Mouse (Mus musculus) neural tube, embryonic 12.5 days (tissue): ENCODE results near the gene Tmem167. TPM values are rescaled to one million over a fixed set of nuclear protein-coding genes. Genes with fewer than 3 reads are reported as not detected.

Experiments used
- ATAC-seq: fragments of 200-750 bp; cut with Nextera tagmentation; 2 replicates; pipeline ENCODE4 v1.8.0; 2017; ENCODE audit warnings: low read depth, mild to moderate bottlenecking, moderate TSS enrichment, moderate library complexity; ENCODE audit not compliant: low FRiP score
- H3K27ac ChIP-seq: fragments of 300-500 bp; sonication (generic); 2 replicates; pipeline ENCODE4 v1.5.1; 2016
- H3K27me3 ChIP-seq: fragments of 300-500 bp; sonication (generic); replicated peaks from 2 replicates; pipeline ENCODE4 v1.6.1; 2016; ENCODE audit warnings: mild to moderate bottlenecking
- H3K36me3 ChIP-seq: fragments of 300-500 bp; sonication (generic); 2 replicates; pipeline ENCODE4 v1.6.1; 2016; ENCODE audit warnings: mild to moderate bottlenecking
- H3K4me1 ChIP-seq: fragments of 300-500 bp; sonication (generic); 2 replicates; pipeline ENCODE4 v1.6.1; 2016
- H3K4me2 ChIP-seq: fragments of 300-500 bp; sonication (generic); replicated peaks from 2 replicates; pipeline ENCODE4 v1.6.1; 2016; ENCODE audit warnings: mild to moderate bottlenecking
- H3K4me3 ChIP-seq: fragments of 300-500 bp; sonication (generic); 2 replicates; pipeline ENCODE4 v1.5.1; 2016
- H3K9ac ChIP-seq: fragments of 300-500 bp; sonication (generic); 2 replicates; pipeline ENCODE4 v1.6.1; 2016; ENCODE audit warnings: mild to moderate bottlenecking
- H3K9me3 ChIP-seq: fragments of 300-500 bp; sonication (generic); 2 replicates; pipeline ENCODE4 v1.6.1; 2016; ENCODE audit warnings: mild to moderate bottlenecking
- WGBS: fragments of 180-500 bp; shearing (Covaris S2); methylation state at CpG from one replicate; pipeline ENCODE4 v1.1.7; 2016; 5-methylcytosine and 5-hydroxymethylcytosine counted together
- polyA plus RNA-seq: library from polyadenylated mRNA; unstranded; fragments of >200 nt; fragmentation: Nextera tagmentation; extraction: Ambion mirVana; gene quantifications from 2 replicates; pipeline ENCODE4 v1.2.1, GENCODE M21; 2016

Tmem167 gene
- polyA plus RNA-seq, 1 experiment from 2014 or later: 52.3 TPM

- H3K9me3 ChIP-seq: no peaks in the 10 kb centered on the region
- H3K4me2 ChIP-seq: no peak overlapping the region
- H3K27ac ChIP-seq: no peak overlapping the region
- H3K36me3 ChIP-seq: no peaks in the 10 kb centered on the region
- no peak overlapping the region for H3K4me3 ChIP-seq
- ATAC-seq: peak; percentile 61; the same call in 1 of the 2 replicates
- no peak overlapping the region for H3K9ac ChIP-seq
- 7% methylated on average over 4 of the region's 4 CpGs for WGBS
- H3K27me3 ChIP-seq: no peaks in the 10 kb centered on the region
- H3K4me1 ChIP-seq: no peaks in the 10 kb centered on the region
These were observed 54.3 kb downstream of the Tmem167 start for GRCm38 (mm10) chr13:90143245-90143644.

DNA sequence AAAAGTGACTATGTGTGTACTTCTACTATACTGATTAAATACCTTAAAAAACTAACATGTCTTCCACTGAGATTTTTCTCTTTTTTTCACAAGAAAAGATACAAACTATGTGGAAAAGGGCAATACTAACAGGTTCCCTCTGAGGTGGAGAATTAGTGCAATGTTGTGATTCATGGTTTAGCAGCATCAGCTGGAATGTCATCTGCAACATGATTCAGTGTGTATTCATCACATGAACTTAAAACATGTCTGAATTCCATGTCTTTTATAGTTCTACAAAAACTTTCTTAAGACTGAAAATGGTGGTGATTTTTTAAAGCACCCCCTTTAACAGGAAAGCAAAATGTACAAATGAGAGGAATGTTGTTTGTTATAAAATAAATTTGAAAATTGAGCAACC is 63.0 kb downstream of the Tmem167 start:
- Histone ChIP-seq H3K4me3 (no peak overlapping the region), H3K4me2 (no peak overlapping the region), H3K4me1 (no peaks in the 10 kb centered on the region), H3K27ac (no peak overlapping the region), H3K9ac (no peak overlapping the region), H3K36me3 (no peaks in the 10 kb centered on the region), H3K9me3 (no peaks in the 10 kb centered on the region), H3K27me3 (no peaks in the 10 kb centered on the region)
- ATAC-seq: no peak

DNA sequence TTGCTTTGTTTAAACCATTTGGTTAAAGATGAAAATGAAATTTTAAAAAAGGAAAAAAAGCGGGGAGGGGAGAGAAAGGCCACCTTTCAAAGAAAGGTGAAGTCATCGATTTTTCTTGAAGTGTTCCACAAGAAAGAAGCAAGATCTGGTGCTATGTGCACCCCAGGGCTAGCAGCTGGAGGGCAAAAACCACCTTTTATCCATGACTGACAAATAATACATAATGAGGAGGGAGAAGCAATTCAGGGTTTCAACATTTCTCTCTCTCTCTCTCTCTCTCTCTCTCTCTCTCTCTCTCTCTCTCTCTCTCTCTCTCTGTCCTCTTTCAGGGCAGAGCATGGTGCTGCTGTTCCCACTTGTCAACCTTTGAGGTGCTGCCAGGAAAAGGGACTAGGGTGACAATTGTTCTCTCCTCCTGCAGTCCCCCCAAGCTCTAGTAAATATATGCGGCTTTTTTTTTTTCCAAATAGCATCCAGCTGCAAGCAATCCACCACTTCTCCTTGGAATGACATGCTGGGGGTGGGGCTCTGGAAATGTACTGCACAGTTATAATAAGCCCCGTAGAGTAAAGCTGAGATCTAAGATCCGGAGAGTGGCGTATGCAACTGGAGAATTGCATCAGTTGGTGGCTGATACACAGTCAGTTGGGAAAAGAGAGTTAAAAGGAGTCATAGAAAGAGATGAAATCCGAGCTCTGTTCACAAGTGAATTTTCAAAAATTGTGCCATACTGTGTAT is 63.8 kb downstream of the Tmem167 start:
- no peak overlapping the region for H3K4me2 ChIP-seq
- no peak overlapping the region for H3K27ac ChIP-seq
- H3K9ac ChIP-seq: no peak overlapping the region
- H3K4me1 ChIP-seq: no peaks in the 10 kb centered on the region
- H3K27me3 ChIP-seq: no peaks in the 10 kb centered on the region
- H3K4me3 ChIP-seq: no peak overlapping the region
- WGBS: 53% methylated on average over 7 of the region's 7 CpGs
- H3K9me3 ChIP-seq: no peaks in the 10 kb centered on the region
- no peaks in the 10 kb centered on the region for H3K36me3 ChIP-seq
- ATAC-seq: no peak

GRCm38 (mm10) chr13:90164147-90164546 is 75.2 kb downstream of the Tmem167 start:
- WGBS: 83% methylated on average over 2 of the region's 2 CpGs
- H3K4me2 ChIP-seq: no peak overlapping the region
- no peak for ATAC-seq
- no peaks in the 10 kb centered on the region for H3K4me1 ChIP-seq
- H3K27ac ChIP-seq: no peak overlapping the region
- no peak overlapping the region for H3K9ac ChIP-seq
- no peak overlapping the region for H3K4me3 ChIP-seq
- H3K9me3 ChIP-seq: no peaks in the 10 kb centered on the region
- H3K36me3 ChIP-seq: no peaks in the 10 kb centered on the region
- no peaks in the 10 kb centered on the region for H3K27me3 ChIP-seq

GRCm38 (mm10) chr13:90167044-90167443 is 78.1 kb downstream of the Tmem167 start:
- Histone ChIP-seq H3K4me3 (no peak overlapping the region), H3K36me3 (no peaks in the 10 kb centered on the region), H3K9me3 (no peaks in the 10 kb centered on the region), H3K27me3 (no peaks in the 10 kb centered on the region), H3K27ac (no peak overlapping the region), H3K4me2 (no peak overlapping the region), H3K9ac (no peak overlapping the region), H3K4me1 (no peaks in the 10 kb centered on the region)
- ATAC-seq: no peak
- 56% methylated on average over 3 of the region's 3 CpGs for WGBS

- H3K27ac ChIP-seq: no peak overlapping the region
- H3K9me3 ChIP-seq: no peaks in the 10 kb centered on the region
- H3K9ac ChIP-seq: no peak overlapping the region
- H3K4me1 ChIP-seq: no peaks in the 10 kb centered on the region
- H3K36me3 ChIP-seq: no peaks in the 10 kb centered on the region
- H3K27me3 ChIP-seq: no peaks in the 10 kb centered on the region
- ATAC-seq: no peak
- no peak overlapping the region for H3K4me2 ChIP-seq
- 45% methylated on average over 4 of the region's 4 CpGs for WGBS
- H3K4me3 ChIP-seq: no peak overlapping the region
These were observed 81.3 kb downstream of the Tmem167 start for GRCm38 (mm10) chr13:90170100-90170781.

GRCm38 (mm10) chr13:90170782-90171179 is 81.9 kb downstream of the Tmem167 start:
- Histone ChIP-seq H3K4me2 (no peak overlapping the region), H3K9ac (no peak overlapping the region), H3K36me3 (no peaks in the 10 kb centered on the region), H3K4me3 (no peak overlapping the region), H3K27me3 (no peaks in the 10 kb centered on the region), H3K4me1 (no peaks in the 10 kb centered on the region), H3K9me3 (no peaks in the 10 kb centered on the region), H3K27ac (no peak overlapping the region)
- no peak for ATAC-seq
- 20% methylated on average over 2 of the region's 2 CpGs for WGBS

DNA sequence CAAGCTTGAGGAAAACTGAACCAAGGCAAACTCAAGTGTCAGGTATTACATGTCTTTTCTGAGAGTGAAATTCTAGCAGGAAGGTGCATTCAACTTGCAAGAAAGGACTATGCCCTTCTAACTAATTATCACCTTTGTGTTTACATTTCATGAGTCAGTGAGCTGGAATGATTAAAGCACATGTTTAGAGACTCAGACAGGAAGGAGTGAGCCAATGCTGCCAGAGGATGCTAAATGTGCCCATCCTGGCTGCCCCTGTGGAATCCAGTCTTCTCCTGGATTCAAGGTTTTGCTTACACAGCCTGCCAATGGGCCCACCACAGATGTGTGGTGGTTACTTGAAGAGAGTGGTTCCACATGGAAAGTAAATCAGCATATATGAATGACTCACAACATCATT is 82.5 kb downstream of the Tmem167 start:
- no peaks in the 10 kb centered on the region for H3K36me3 ChIP-seq
- ATAC-seq: no peak

DNA sequence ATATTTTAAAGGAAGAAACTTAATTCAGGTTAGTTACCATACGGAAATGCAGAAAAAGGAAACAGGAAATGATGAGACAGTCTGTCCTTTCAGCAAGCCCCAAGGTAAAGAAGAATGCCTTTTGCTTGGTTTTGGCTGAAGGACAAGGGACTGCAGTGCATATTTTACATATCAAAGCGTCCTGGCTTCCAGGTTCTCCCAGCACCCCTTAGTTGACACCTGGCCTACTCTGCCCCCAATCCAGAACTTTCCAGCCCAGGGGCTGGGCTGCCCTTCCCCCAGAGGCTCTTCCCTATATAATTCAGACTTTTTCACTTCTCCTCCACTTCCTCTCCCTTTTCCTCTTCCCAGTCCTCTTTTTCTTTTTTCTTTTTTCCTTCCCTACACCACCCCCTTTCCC is 86.7 kb downstream of the Tmem167 start:
- Histone ChIP-seq H3K36me3 (no peaks in the 10 kb centered on the region), H3K9ac (no peak overlapping the region), H3K4me2 (no peak overlapping the region), H3K27ac (no peak overlapping the region), H3K4me3 (no peak overlapping the region), H3K9me3 (no peaks in the 10 kb centered on the region), H3K4me1 (no peaks in the 10 kb centered on the region), H3K27me3 (no peaks in the 10 kb centered on the region)
- WGBS: 68% methylated on average over 2 of the region's 2 CpGs
- no peak for ATAC-seq

More for the DNA sequence above, 82.5 kb downstream of the Tmem167 start:
- no peaks in the 10 kb centered on the region for H3K27me3 ChIP-seq
- H3K4me3 ChIP-seq: no peak overlapping the region
- H3K9ac ChIP-seq: no peak overlapping the region
- H3K4me1 ChIP-seq: no peaks in the 10 kb centered on the region
- H3K4me2 ChIP-seq: no peak overlapping the region
- no peaks in the 10 kb centered on the region for H3K9me3 ChIP-seq
- H3K27ac ChIP-seq: no peak overlapping the region

DNA sequence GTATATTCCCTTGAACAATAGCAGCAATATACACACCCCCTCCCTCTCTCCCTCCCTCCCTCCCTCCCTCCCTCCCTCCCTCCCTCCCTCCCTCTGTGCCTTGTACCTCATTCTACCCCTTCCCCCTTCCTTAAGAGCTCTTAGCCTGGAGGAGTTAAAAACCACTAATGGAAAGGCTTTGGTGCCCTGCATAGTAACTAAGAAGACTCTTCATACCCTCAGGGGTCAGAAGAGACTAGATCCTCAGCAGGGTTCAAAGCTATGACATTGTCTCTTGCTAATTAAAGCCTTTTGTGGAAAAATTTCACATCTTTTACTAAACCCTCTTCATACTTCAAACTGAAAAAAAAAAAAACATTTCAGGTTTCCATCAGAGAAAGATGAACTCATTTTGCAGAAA is 93.3 kb downstream of the Tmem167 start:
- Histone ChIP-seq H3K4me2 (no peak overlapping the region), H3K4me1 (no peaks in the 10 kb centered on the region), H3K27ac (no peak overlapping the region), H3K36me3 (no peaks in the 10 kb centered on the region), H3K9me3 (no peaks in the 10 kb centered on the region), H3K9ac (no peak overlapping the region), H3K27me3 (no peaks in the 10 kb centered on the region), H3K4me3 (no peak overlapping the region)
- ATAC-seq: no peak

DNA sequence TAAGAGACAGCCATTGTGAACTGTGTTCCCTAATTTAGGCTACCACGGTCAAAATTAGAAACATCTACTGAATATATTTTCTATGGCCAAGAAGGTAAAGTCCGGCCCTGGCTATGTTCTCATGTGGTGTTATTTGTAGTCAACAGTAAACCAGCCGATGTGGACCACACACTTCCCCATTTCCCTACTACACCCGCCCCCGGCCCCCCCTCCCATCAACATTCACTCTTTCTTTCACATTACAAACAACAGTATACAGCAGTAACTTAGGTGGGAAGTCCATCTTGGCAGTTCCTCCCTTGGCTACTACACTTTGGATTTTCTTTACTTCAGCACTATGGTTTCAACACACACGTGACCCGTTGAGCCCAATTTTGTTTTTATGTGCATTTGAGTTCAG is 94.6 kb downstream of the Tmem167 start:
- Histone ChIP-seq H3K4me1 (no peaks in the 10 kb centered on the region; the same call in 1 of the 2 replicates), H3K27me3 (no peaks in the 10 kb centered on the region), H3K4me3 (no peak overlapping the region), H3K9me3 (no peaks in the 10 kb centered on the region), H3K27ac (no peak overlapping the region), H3K36me3 (no peaks in the 10 kb centered on the region), H3K4me2 (no peak overlapping the region), H3K9ac (no peak overlapping the region)
- ATAC-seq: no peak
- WGBS: 87% methylated on average over 7 of the region's 7 CpGs

DNA sequence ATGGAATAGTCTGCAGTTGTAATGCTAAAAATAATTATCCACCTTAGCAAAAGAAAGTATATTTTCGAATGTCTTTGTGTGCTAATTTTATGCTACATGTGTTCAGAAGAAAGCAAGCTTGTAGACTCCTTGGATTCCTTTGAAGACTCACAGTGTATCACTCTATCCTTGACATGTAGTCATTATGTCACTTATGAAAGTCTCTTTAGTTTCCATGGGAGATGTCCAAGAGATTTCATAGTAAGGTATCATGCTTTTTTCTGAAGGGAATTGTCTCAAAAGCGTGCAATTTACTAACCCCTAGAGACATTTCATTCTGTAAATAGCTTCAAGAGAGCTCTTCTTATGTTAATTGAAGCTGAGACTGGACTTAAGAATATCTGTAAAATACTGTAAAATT is 97.8 kb downstream of the Tmem167 start:
- Histone ChIP-seq H3K9me3 (no peaks in the 10 kb centered on the region), H3K4me2 (no peak overlapping the region), H3K4me3 (no peak overlapping the region), H3K36me3 (no peaks in the 10 kb centered on the region), H3K27me3 (no peaks in the 10 kb centered on the region), H3K9ac (no peak overlapping the region), H3K27ac (no peak overlapping the region), H3K4me1 (no peaks in the 10 kb centered on the region; the same call in 1 of the 2 replicates)
- no peak for ATAC-seq
- 28% methylated on average over 2 of the region's 2 CpGs for WGBS

DNA sequence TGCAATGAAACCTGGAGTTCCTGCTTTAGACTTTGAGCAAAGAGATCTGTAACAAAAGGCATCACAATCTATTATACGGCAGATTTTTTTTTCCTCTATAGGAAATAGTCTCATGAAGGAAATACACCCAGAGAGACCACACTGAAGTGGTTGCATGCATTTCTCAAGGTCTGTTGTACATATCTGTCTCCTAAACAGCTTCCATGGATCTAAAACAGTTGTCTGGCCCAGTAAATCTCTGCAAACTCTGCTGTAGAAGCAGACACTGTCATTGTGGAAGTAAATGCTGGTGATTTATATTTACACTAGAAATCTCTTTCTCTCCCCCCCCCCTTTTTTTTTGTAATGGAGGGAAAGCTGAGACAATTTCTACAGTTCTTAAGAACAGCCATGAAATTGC is 99.1 kb downstream of the Tmem167 start:
- WGBS: 21% methylated on average over 1 of the region's 1 CpGs
- Histone ChIP-seq H3K36me3 (no peaks in the 10 kb centered on the region), H3K9me3 (no peaks in the 10 kb centered on the region), H3K4me2 (no peak overlapping the region), H3K27me3 (no peaks in the 10 kb centered on the region), H3K9ac (no peak overlapping the region), H3K4me1 (no peaks in the 10 kb centered on the region; the same call in 1 of the 2 replicates), H3K27ac (no peak overlapping the region), H3K4me3 (no peak overlapping the region)
- ATAC-seq: 0 out of 2 replicates have a peak, but pooled peaks have one; percentile 21
